Comparison of ENCODE assay signal across 10 mouse cellular contexts in the genomic region with DNA sequence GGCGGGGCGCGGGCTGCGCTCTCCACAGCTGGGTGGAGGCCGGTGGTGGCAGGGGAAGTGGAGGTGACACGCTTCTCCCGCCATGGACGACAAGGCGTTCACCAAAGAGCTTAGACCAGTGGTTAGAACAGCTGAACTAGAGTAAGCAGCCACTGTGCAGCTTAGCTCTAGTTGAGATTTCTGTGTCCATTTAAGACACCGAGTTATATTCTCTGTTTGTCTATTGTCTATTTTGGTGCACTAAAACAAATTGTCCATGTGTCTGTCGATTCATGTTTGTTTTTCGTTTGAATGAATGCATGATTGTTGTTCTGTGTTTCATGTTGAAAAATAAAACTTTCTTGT. TPM values are rescaled to one million over a fixed set of nuclear protein-coding genes. Genes with fewer than 3 reads are reported as not detected.
DNase-seq lines count a peak whose midpoint lies in the region; ATAC-seq and TF ChIP-seq lines count a peak whose summit lies in the region.
"Had no signal": no experiment of that assay in that cellular context is flagged by ENCODE, and none has a peak within 500 bp of the region (broad histone marks: within the 10 kb centered on the region; RNA-seq: fewer than 3 reads in every experiment).

No protein-coding gene starts in this region.

- 0 out of 2 replicates have a peak overlapping the region, but pooled peaks have one; percentile 23 for H3K4me3 ChIP-seq in intestine, embryonic 15.5 days (replicated peaks)
- H3K4me3 ChIP-seq in intestine, embryonic 16.5 days (ENCODE audit: low read length) = no peak overlapping the region
- H3K4me3 ChIP-seq in embryonic facial prominence, embryonic 11.5 days (ENCODE audit: low read depth, low read length) = peak overlapping the region; percentile 9; the same call in 1 of the 2 replicates
- H3K4me3 ChIP-seq in hindbrain, embryonic 15.5 days = peak overlapping the region; percentile 32
- H3K4me3 ChIP-seq in midbrain, postnatal 0 days (ENCODE audit: low read depth, low read length) = peak overlapping the region; percentile 20; the same call in 1 of the 2 replicates

- H3K9me3 ChIP-seq in intestine, embryonic 15.5 days = peaks cover 7% of the 10 kb centered on the region
- peaks cover 14% of the 10 kb centered on the region for H3K9me3 ChIP-seq in intestine, embryonic 16.5 days (ENCODE audit: control insufficient read depth, low read length)
- H3K9me3 ChIP-seq in embryonic facial prominence, embryonic 11.5 days (replicated peaks; ENCODE audit: control insufficient read depth, low read length) = peaks cover 6% of the 10 kb centered on the region; the same call in 1 of the 2 replicates
- H3K9me3 ChIP-seq in hindbrain, embryonic 15.5 days = 0 out of 2 replicates have a peak, but pooled peaks cover 10% of the 10 kb centered on the region
- H3K9me3 ChIP-seq in midbrain, postnatal 0 days (ENCODE audit: low read length) = peaks cover 9% of the 10 kb centered on the region; the same call in 1 of the 2 replicates

- no peaks in the 10 kb centered on the region for H3K27me3 ChIP-seq in intestine, embryonic 15.5 days (replicated peaks)
- no peaks in the 10 kb centered on the region for H3K27me3 ChIP-seq in intestine, embryonic 16.5 days (replicated peaks; ENCODE audit: control insufficient read depth, insufficient read depth, low read length)
- no peaks in the 10 kb centered on the region for H3K27me3 ChIP-seq in embryonic facial prominence, embryonic 11.5 days (ENCODE audit: control insufficient read depth, insufficient read depth, low read length)
- no peaks in the 10 kb centered on the region for H3K27me3 ChIP-seq in hindbrain, embryonic 15.5 days
- H3K27me3 ChIP-seq in midbrain, postnatal 0 days (ENCODE audit: insufficient read depth, low read length) = no peaks in the 10 kb centered on the region
- H3K27me3 ChIP-seq: CH12.LX had no signal

- no peak for ATAC-seq in intestine, embryonic 15.5 days
- no peak for ATAC-seq in intestine, embryonic 16.5 days
- no peak for ATAC-seq in embryonic facial prominence, embryonic 11.5 days (replicated peaks; ENCODE audit: insufficient number of reproducible peaks, low FRiP score, low TSS enrichment, low read depth)
- no peak; the same call in 1 of the 2 replicates for ATAC-seq in hindbrain, embryonic 15.5 days (ENCODE audit: low FRiP score, low read depth)
- no peak for ATAC-seq in midbrain, postnatal 0 days (ENCODE audit: low FRiP score)

- TF ChIP-seq CTCF in midbrain, postnatal 0 days (IDR thresholded peaks at IDR 0.05) = no peak

- 71% methylated on average over 12 of the region's 12 CpGs for WGBS in intestine, embryonic 15.5 days
- WGBS in intestine, embryonic 16.5 days = 67% methylated on average over 12 of the region's 12 CpGs
- WGBS in embryonic facial prominence, embryonic 11.5 days = 64% methylated on average over 12 of the region's 12 CpGs
- WGBS in hindbrain, embryonic 15.5 days = 75% methylated on average over 12 of the region's 12 CpGs
- WGBS in midbrain, postnatal 0 days = 83% methylated on average over 12 of the region's 12 CpGs

- DNase-seq in embryonic facial prominence, embryonic 11.5 days (ENCODE audit: low spot score) = no peak
- DNase-seq in midbrain, postnatal 0 days (ENCODE audit: low spot score) = no peak
- DNase-seq in layer of hippocampus, postnatal 25 days (ENCODE audit: extremely low spot score in 1 of 2, low spot score in 1 of 2) = no peak
- DNase-seq in cerebellum, adult 9-11 months = no peak
- no peak for DNase-seq in gastrocnemius, adult 8-10 months (ENCODE audit: low spot score in 2 of 2)

- no peaks in the 10 kb centered on the region for H3K4me1 ChIP-seq in intestine, embryonic 15.5 days (replicated peaks)
- no peaks in the 10 kb centered on the region for H3K4me1 ChIP-seq in intestine, embryonic 16.5 days (ENCODE audit: control insufficient read depth, insufficient read depth, low read length)
- no peaks in the 10 kb centered on the region for H3K4me1 ChIP-seq in embryonic facial prominence, embryonic 11.5 days (ENCODE audit: control insufficient read depth, insufficient read depth, low read length)
- H3K4me1 ChIP-seq in hindbrain, embryonic 15.5 days (replicated peaks) = no peaks in the 10 kb centered on the region
- H3K4me1 ChIP-seq in midbrain, postnatal 0 days (ENCODE audit: insufficient read depth, low read length) = no peaks in the 10 kb centered on the region

- no peak overlapping the region for H3K9ac ChIP-seq in intestine, embryonic 15.5 days
- H3K9ac ChIP-seq in intestine, embryonic 16.5 days (ENCODE audit: low read depth, low read length) = no peak overlapping the region
- no peak overlapping the region for H3K9ac ChIP-seq in embryonic facial prominence, embryonic 11.5 days (replicated peaks; ENCODE audit: low read length)
- H3K9ac ChIP-seq in hindbrain, embryonic 15.5 days = no peak overlapping the region
- no peak overlapping the region for H3K9ac ChIP-seq in midbrain, postnatal 0 days (replicated peaks; ENCODE audit: low read length, poor library complexity, severe bottlenecking)

- H3K27ac ChIP-seq in intestine, embryonic 15.5 days = no peak overlapping the region
- no peak overlapping the region for H3K27ac ChIP-seq in intestine, embryonic 16.5 days (ENCODE audit: low read length)
- no peak overlapping the region for H3K27ac ChIP-seq in embryonic facial prominence, embryonic 11.5 days (replicated peaks; ENCODE audit: low read depth, low read length)
- H3K27ac ChIP-seq in hindbrain, embryonic 15.5 days (replicated peaks) = no peak overlapping the region
- H3K27ac ChIP-seq in midbrain, postnatal 0 days (ENCODE audit: low read depth, low read length) = no peak overlapping the region
- H3K27ac ChIP-seq: kidney, postnatal 0 days had no signal

- H3K4me2 ChIP-seq in intestine, embryonic 15.5 days (replicated peaks) = no peak overlapping the region
- H3K4me2 ChIP-seq in intestine, embryonic 16.5 days (ENCODE audit: low read depth, low read length) = no peak overlapping the region
- H3K4me2 ChIP-seq in embryonic facial prominence, embryonic 11.5 days (ENCODE audit: low read depth, low read length) = no peak overlapping the region
- peak overlapping the region; percentile 35 for H3K4me2 ChIP-seq in hindbrain, embryonic 15.5 days
- H3K4me2 ChIP-seq in midbrain, postnatal 0 days (ENCODE audit: low read depth, low read length, poor library complexity, severe bottlenecking) = no peak overlapping the region

- H3K36me3 ChIP-seq in intestine, embryonic 15.5 days = no peaks in the 10 kb centered on the region
- no peaks in the 10 kb centered on the region for H3K36me3 ChIP-seq in intestine, embryonic 16.5 days (ENCODE audit: control insufficient read depth, insufficient read depth, low read length)
- no peaks in the 10 kb centered on the region for H3K36me3 ChIP-seq in embryonic facial prominence, embryonic 11.5 days (replicated peaks; ENCODE audit: control insufficient read depth, insufficient read depth, low read depth, low read length)
- H3K36me3 ChIP-seq in hindbrain, embryonic 15.5 days = no peaks in the 10 kb centered on the region
- no peaks in the 10 kb centered on the region for H3K36me3 ChIP-seq in midbrain, postnatal 0 days (ENCODE audit: insufficient read depth, low read length)

RNA-seq across cellular contexts. Expression of a gene that starts 48.6 kb away (rescaled TPM):
- 27.9 and 34.1 TPM in 2 replicates for polyA plus RNA-seq in intestine, embryonic 15.5 days (2015; fragmentation: Nextera tagmentation; extraction: Ambion mirVana)
- 24.3 and 26.3 TPM in 2 replicates for polyA plus RNA-seq in intestine, embryonic 16.5 days (2015; fragmentation: Nextera tagmentation; extraction: Ambion mirVana)
- 44.3 and 50.7 TPM in 2 replicates for polyA plus RNA-seq in embryonic facial prominence, embryonic 11.5 days (2014; fragmentation: Nextera tagmentation; extraction: Ambion mirVana)
- polyA plus RNA-seq in hindbrain, embryonic 15.5 days (2015; fragmentation: Nextera tagmentation; extraction: Ambion mirVana) = 30.1 and 30.7 TPM in 2 replicates
- 21.5 and 31.7 TPM in 2 replicates for total RNA-seq in midbrain, postnatal 0 days (2014; rRNA removed)
- 29.2 and 29.8 TPM in 2 replicates for polyA plus RNA-seq in midbrain, postnatal 0 days (2015; fragmentation: Nextera tagmentation; extraction: Ambion mirVana)
- total RNA-seq in layer of hippocampus, postnatal 25 days (2021) = 10 to 100 TPM; 25.0 to 27.8 TPM
- 10 to 100 TPM; 11.7 to 12.6 (median 12.2) TPM for total RNA-seq in gastrocnemius, adult 8-10 months (2022)

RNA-seq across cellular contexts. Expression of a gene that starts 48.9 kb away (rescaled TPM):
- 5.1 and 5.9 TPM in 2 replicates for polyA plus RNA-seq in intestine, embryonic 15.5 days (2015; fragmentation: Nextera tagmentation; extraction: Ambion mirVana)
- 4.7 and 5.1 TPM in 2 replicates for polyA plus RNA-seq in intestine, embryonic 16.5 days (2015; fragmentation: Nextera tagmentation; extraction: Ambion mirVana)
- 6.7 and 7.4 TPM in 2 replicates for polyA plus RNA-seq in embryonic facial prominence, embryonic 11.5 days (2014; fragmentation: Nextera tagmentation; extraction: Ambion mirVana)
- polyA plus RNA-seq in hindbrain, embryonic 15.5 days (2015; fragmentation: Nextera tagmentation; extraction: Ambion mirVana) = 11.4 and 12.7 TPM in 2 replicates
- total RNA-seq in midbrain, postnatal 0 days (2014; rRNA removed) = 9.8 and 12.3 TPM in 2 replicates
- polyA plus RNA-seq in midbrain, postnatal 0 days (2015; fragmentation: Nextera tagmentation; extraction: Ambion mirVana) = 9.3 and 9.8 TPM in 2 replicates
- 10 to 100 TPM; 10.4 to 11.2 TPM for total RNA-seq in layer of hippocampus, postnatal 25 days (2021)
- 1 to 10 TPM; 5.2 to 7.1 (median 5.3) TPM for total RNA-seq in gastrocnemius, adult 8-10 months (2022)
